Comparison of ENCODE assay signal across 17 mouse cellular contexts in genomic region chr13:99666086-99666485, GRCm38 (mm10).
DNase-seq lines count a peak whose midpoint lies in the region; ATAC-seq and TF ChIP-seq lines count a peak whose summit lies in the region.
"Had no signal": no experiment of that assay in that cellular context is flagged by ENCODE, and none has a peak within 500 bp of the region (broad histone marks: within the 10 kb centered on the region; RNA-seq: fewer than 3 reads in every experiment).

No protein-coding gene starts in this region.

- no peak overlapping the region for H3K9ac ChIP-seq in embryonic facial prominence, embryonic 14.5 days (ENCODE audit: low read depth, low read length)
- no peak overlapping the region for H3K9ac ChIP-seq in midbrain, postnatal 0 days (replicated peaks; ENCODE audit: low read length, poor library complexity, severe bottlenecking)
- no peak overlapping the region for H3K9ac ChIP-seq in midbrain, embryonic 16.5 days (ENCODE audit: low read depth, low read length)
- H3K9ac ChIP-seq: embryonic facial prominence, embryonic 13.5 days; forebrain, embryonic 13.5 days; forebrain, embryonic 15.5 days; forebrain, postnatal 0 days had no signal

- TF ChIP-seq POLR2A in thymus, adult 2 months (IDR thresholded peaks at IDR 0.05; ENCODE audit: control insufficient read depth, extremely low read depth, insufficient read depth, low read length, poor library complexity) = no peak

- no peaks in the 10 kb centered on the region for H3K4me1 ChIP-seq in embryonic facial prominence, embryonic 14.5 days (ENCODE audit: control insufficient read depth, insufficient read depth, low read length)
- no peaks in the 10 kb centered on the region for H3K4me1 ChIP-seq in embryonic facial prominence, embryonic 10.5 days
- H3K4me1 ChIP-seq in midbrain, postnatal 0 days (ENCODE audit: insufficient read depth, low read length) = no peaks in the 10 kb centered on the region
- 0 out of 2 replicates have a peak, but pooled peaks cover 4% of the 10 kb centered on the region for H3K4me1 ChIP-seq in midbrain, embryonic 16.5 days (ENCODE audit: control insufficient read depth, insufficient read depth, low read length)
- H3K4me1 ChIP-seq in thymus, adult 2 months (replicated peaks; ENCODE audit: control insufficient read depth, insufficient read depth, low read length) = no peaks in the 10 kb centered on the region
- H3K4me1 ChIP-seq: embryonic facial prominence, embryonic 13.5 days had no signal

- WGBS in embryonic facial prominence, embryonic 14.5 days = 77% methylated on average over 7 of the region's 7 CpGs
- 77% methylated on average over 7 of the region's 7 CpGs for WGBS in embryonic facial prominence, embryonic 10.5 days
- 75% methylated on average over 7 of the region's 7 CpGs for WGBS in midbrain, postnatal 0 days
- 76% methylated on average over 7 of the region's 7 CpGs for WGBS in midbrain, embryonic 16.5 days
- 81% methylated on average over 7 of the region's 7 CpGs for WGBS in thymus, adult 2 months

- no peak overlapping the region for H3K4me2 ChIP-seq in embryonic facial prominence, embryonic 14.5 days (ENCODE audit: low read depth, low read length)
- no peak overlapping the region for H3K4me2 ChIP-seq in midbrain, postnatal 0 days (ENCODE audit: low read depth, low read length, poor library complexity, severe bottlenecking)
- H3K4me2 ChIP-seq in midbrain, embryonic 16.5 days (ENCODE audit: low read length) = no peak overlapping the region
- H3K4me2 ChIP-seq: embryonic facial prominence, embryonic 13.5 days; forebrain, embryonic 13.5 days; forebrain, embryonic 15.5 days had no signal

- DNase-seq in embryonic facial prominence, embryonic 14.5 days (ENCODE audit: low spot score) = peak; percentile 33
- no peak for DNase-seq in embryonic facial prominence, embryonic 10.5 days (ENCODE audit: low spot score)
- DNase-seq in midbrain, postnatal 0 days (ENCODE audit: low spot score) = peak; percentile 24
- peak; percentile 55 for DNase-seq in brain, adult 2 months (ENCODE audit: low read depth, low spot score)
- no peak for DNase-seq in thymus, adult 2 months
- DNase-seq: adrenal gland, adult 2 months; adrenal gland, postnatal 10 days; adrenal gland, postnatal 25 days; cerebellum, adult 11 months; cerebellum, adult 18-20 months; cerebellum, adult 8-10 months; cerebellum, adult 9-11 months; forebrain, postnatal 0 days had no signal

- TF ChIP-seq CTCF in midbrain, postnatal 0 days (IDR thresholded peaks at IDR 0.05) = no peak
- no peak for TF ChIP-seq CTCF in thymus, adult 2 months (IDR thresholded peaks at IDR 0.05; ENCODE audit: borderline replicate concordance, control insufficient read depth, extremely low read depth, insufficient read depth, low read length, poor library complexity)

- H3K9me3 ChIP-seq in embryonic facial prominence, embryonic 14.5 days (ENCODE audit: control insufficient read depth, low read length) = no peaks in the 10 kb centered on the region
- no peaks in the 10 kb centered on the region for H3K9me3 ChIP-seq in embryonic facial prominence, embryonic 10.5 days
- no peaks in the 10 kb centered on the region for H3K9me3 ChIP-seq in midbrain, postnatal 0 days (ENCODE audit: low read length)
- H3K9me3 ChIP-seq in midbrain, embryonic 16.5 days (replicated peaks; ENCODE audit: control insufficient read depth, low read length, poor library complexity, severe bottlenecking) = no peaks in the 10 kb centered on the region
- H3K9me3 ChIP-seq: embryonic facial prominence, embryonic 13.5 days; forebrain, embryonic 13.5 days; forebrain, embryonic 15.5 days had no signal

- H3K27ac ChIP-seq in embryonic facial prominence, embryonic 14.5 days (replicated peaks; ENCODE audit: low read depth, low read length) = no peak overlapping the region
- H3K27ac ChIP-seq in embryonic facial prominence, embryonic 10.5 days (replicated peaks) = no peak overlapping the region
- no peak overlapping the region for H3K27ac ChIP-seq in midbrain, postnatal 0 days (ENCODE audit: low read depth, low read length)
- H3K27ac ChIP-seq in midbrain, embryonic 16.5 days (ENCODE audit: low read length) = no peak overlapping the region
- no peak overlapping the region for H3K27ac ChIP-seq in thymus, adult 2 months (ENCODE audit: control insufficient read depth, insufficient read depth, low read length)
- H3K27ac ChIP-seq: embryonic facial prominence, embryonic 13.5 days; forebrain, embryonic 13.5 days; forebrain, embryonic 15.5 days had no signal

- no peaks in the 10 kb centered on the region for H3K27me3 ChIP-seq in embryonic facial prominence, embryonic 14.5 days (replicated peaks; ENCODE audit: control insufficient read depth, insufficient read depth, low read length)
- H3K27me3 ChIP-seq in embryonic facial prominence, embryonic 10.5 days (replicated peaks; ENCODE audit: low read depth, poor library complexity, severe bottlenecking) = no peaks in the 10 kb centered on the region
- H3K27me3 ChIP-seq in midbrain, postnatal 0 days (ENCODE audit: insufficient read depth, low read length) = no peaks in the 10 kb centered on the region
- H3K27me3 ChIP-seq in midbrain, embryonic 16.5 days (ENCODE audit: control insufficient read depth, insufficient read depth, low read depth, low read length) = no peaks in the 10 kb centered on the region
- H3K27me3 ChIP-seq in thymus, adult 2 months (ENCODE audit: control insufficient read depth, insufficient read depth, low read length) = no peaks in the 10 kb centered on the region
- H3K27me3 ChIP-seq: embryonic facial prominence, embryonic 13.5 days had no signal

- no peak overlapping the region for H3K4me3 ChIP-seq in embryonic facial prominence, embryonic 14.5 days (ENCODE audit: low read depth, low read length)
- no peak overlapping the region for H3K4me3 ChIP-seq in embryonic facial prominence, embryonic 10.5 days
- no peak overlapping the region for H3K4me3 ChIP-seq in midbrain, postnatal 0 days (ENCODE audit: low read depth, low read length)
- H3K4me3 ChIP-seq in midbrain, embryonic 16.5 days (ENCODE audit: low read depth, low read length) = no peak overlapping the region
- no peak overlapping the region for H3K4me3 ChIP-seq in thymus, adult 2 months (ENCODE audit: control insufficient read depth, insufficient read depth, low read length)
- H3K4me3 ChIP-seq: embryonic facial prominence, embryonic 13.5 days; forebrain, embryonic 13.5 days; forebrain, embryonic 15.5 days had no signal

- H3K36me3 ChIP-seq in embryonic facial prominence, embryonic 14.5 days (ENCODE audit: control insufficient read depth, insufficient read depth, low read length) = no peaks in the 10 kb centered on the region
- H3K36me3 ChIP-seq in embryonic facial prominence, embryonic 10.5 days (replicated peaks) = no peaks in the 10 kb centered on the region
- H3K36me3 ChIP-seq in midbrain, postnatal 0 days (ENCODE audit: insufficient read depth, low read length) = no peaks in the 10 kb centered on the region
- H3K36me3 ChIP-seq in midbrain, embryonic 16.5 days (ENCODE audit: control insufficient read depth, insufficient read depth, low read length) = no peaks in the 10 kb centered on the region
- H3K36me3 ChIP-seq in thymus, adult 2 months (ENCODE audit: control insufficient read depth, insufficient read depth, low read length) = no peaks in the 10 kb centered on the region
- H3K36me3 ChIP-seq: embryonic facial prominence, embryonic 13.5 days; forebrain, embryonic 15.5 days had no signal

- no peak for ATAC-seq in embryonic facial prominence, embryonic 14.5 days (ENCODE audit: low read depth)
- no peak for ATAC-seq in midbrain, postnatal 0 days (ENCODE audit: low FRiP score)
- no peak for ATAC-seq in midbrain, embryonic 16.5 days
- ATAC-seq: forebrain, embryonic 13.5 days; forebrain, embryonic 15.5 days; forebrain, postnatal 0 days had no signal

Comparison
In these comparisons a context has a peak if more than half of its experiments do, and no peak if none do; other contexts are left out.
1. DNase-seq: peak in embryonic facial prominence, embryonic 14.5 days (single experiment), midbrain, postnatal 0 days (single experiment) and brain, adult 2 months (single experiment); none in embryonic facial prominence, embryonic 10.5 days (single experiment) and thymus, adult 2 months (single experiment).